Mouse (Mus musculus) kidney, postnatal 0 days (tissue): ENCODE measurements around the gene Mef2c. TPM values are rescaled to one million over a fixed set of nuclear protein-coding genes. Genes with fewer than 3 reads are reported as not detected.

Experiments used
- ATAC-seq: fragments of 200-750 bp; cut with Nextera tagmentation; replicated peaks from 2 replicates; pipeline ENCODE4 v1.8.0; 2017; ENCODE audit warnings: low read depth, moderate number of reproducible peaks, moderate TSS enrichment, moderate library complexity; ENCODE audit not compliant: low FRiP score
- DNase-seq: peaks from one replicate; pipeline ENCODE4 v3.0.0-alpha.2; 2016; ENCODE audit warnings: low spot score
- H3K27ac ChIP-seq: fragments of 300-500 bp; sonication (generic); 2 replicates; pipeline ENCODE4 v1.5.1; 2014; ENCODE audit warnings: mild to moderate bottlenecking
- H3K27me3 ChIP-seq: fragments of 300-500 bp; sonication (generic); 2 replicates; pipeline ENCODE4 v1.6.1; 2014; ENCODE audit warnings: low read length, mixed read lengths; ENCODE audit not compliant: insufficient read depth
- H3K36me3 ChIP-seq: fragments of 300-500 bp; sonication (generic); 2 replicates; pipeline ENCODE4 v1.6.1; 2014; ENCODE audit warnings: low read length, mixed read lengths; ENCODE audit not compliant: insufficient read depth
- H3K4me1 ChIP-seq: fragments of 300-500 bp; sonication (generic); replicated peaks from 2 replicates; pipeline ENCODE4 v1.6.1; 2014; ENCODE audit warnings: antibody characterized with exemption, low read length, mixed read lengths; ENCODE audit not compliant: insufficient read depth
- H3K4me2 ChIP-seq: fragments of 300-500 bp; sonication (generic); 2 replicates; pipeline ENCODE4 v1.6.1; 2014; ENCODE audit warnings: mild to moderate bottlenecking, low read length, moderate library complexity, mixed read lengths
- H3K4me3 ChIP-seq: fragments of 300-500 bp; sonication (generic); replicated peaks from 2 replicates; pipeline ENCODE4 v1.5.1; 2014; ENCODE audit warnings: low read depth, low read length
- H3K9ac ChIP-seq: fragments of 300-500 bp; sonication (generic); 2 replicates; pipeline ENCODE4 v1.6.1; 2014; ENCODE audit warnings: low read depth, low read length
- H3K9me3 ChIP-seq: fragments of 300-500 bp; sonication (generic); replicated peaks from 2 replicates; pipeline ENCODE4 v1.6.1; 2016; ENCODE audit warnings: low read length, inconsistent platforms, mixed read lengths
- CTCF ChIP-seq: IDR thresholded peaks from 2 replicates; pipeline ENCODE4 v1.5.1; 2016; ENCODE audit warnings: antibody characterized with exemption, low read depth, mild to moderate bottlenecking, moderate library complexity
- WGBS: fragments of 180-500 bp; shearing (Covaris S2); extraction: QIAGEN DNeasy Blood & Tissue Kit; methylation state at CpG from one replicate; pipeline ENCODE4 v1.1.7; 2014; 5-methylcytosine and 5-hydroxymethylcytosine counted together
- polyA plus RNA-seq: library from polyadenylated mRNA; unstranded; fragments of >200 nt; fragmentation: Nextera tagmentation; extraction: Ambion mirVana; gene quantifications from 2 replicates; pipeline ENCODE4 v1.2.1, GENCODE M21; 2015

The Mef2c gene
- polyA plus RNA-seq, 1 experiment from 2014 or later, result 51.8 TPM

GRCm38 (mm10) chr13:83660722-83661121, 156.9 kb downstream of the Mef2c start:
- ATAC-seq, result no peak

GRCm38 (mm10) chr13:83661166-83661565, 157.3 kb downstream of the Mef2c start:
- H3K9me3 ChIP-seq, result no peaks in the 10 kb centered on the region
- H3K4me2 ChIP-seq, result no peak overlapping the region
- H3K27me3 ChIP-seq, result no peaks in the 10 kb centered on the region
- H3K9ac ChIP-seq, result no peak overlapping the region
- no peak overlapping the region for H3K27ac ChIP-seq
- no peak for TF ChIP-seq CTCF
- H3K4me3 ChIP-seq, result no peak overlapping the region
- H3K36me3 ChIP-seq, result no peaks in the 10 kb centered on the region
- ATAC-seq, result no peak
- no peak for DNase-seq
- no peaks in the 10 kb centered on the region for H3K4me1 ChIP-seq
- 74% methylated on average over 7 of the region's 7 CpGs for WGBS

More at GRCm38 (mm10) chr13:83660722-83661121, 156.9 kb downstream of the Mef2c start:
- TF ChIP-seq CTCF, result peak; percentile 49
- WGBS, result 67% methylated on average over 8 of the region's 8 CpGs
- Histone ChIP-seq H3K4me3 (no peak overlapping the region), H3K27ac (no peak overlapping the region), H3K9ac (no peak overlapping the region), H3K36me3 (no peaks in the 10 kb centered on the region), H3K4me2 (no peak overlapping the region), H3K9me3 (no peaks in the 10 kb centered on the region), H3K4me1 (no peaks in the 10 kb centered on the region), H3K27me3 (no peaks in the 10 kb centered on the region)
- DNase-seq, result peak; percentile 39

DNA sequence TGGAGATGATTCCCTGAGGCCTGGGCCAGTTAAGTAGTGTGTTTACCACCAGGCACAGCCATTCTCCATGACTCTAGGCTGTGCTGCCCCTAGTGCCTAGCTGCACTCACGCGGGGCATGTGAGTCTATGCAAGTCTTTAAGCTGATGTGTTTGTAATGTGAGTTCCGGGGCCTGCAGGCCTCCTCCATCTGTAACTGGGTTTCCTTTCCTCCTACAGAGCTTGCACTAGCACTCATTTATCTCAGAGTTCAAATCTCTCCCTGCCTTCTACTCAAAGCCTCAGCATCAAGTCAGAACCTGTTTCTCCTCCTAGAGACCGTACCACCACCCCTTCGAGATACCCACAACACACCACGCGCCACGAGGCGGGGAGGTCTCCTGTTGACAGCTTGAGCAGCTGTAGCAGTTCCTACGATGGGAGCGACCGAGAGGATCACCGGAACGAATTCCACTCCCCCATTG, 158.3 kb downstream of the Mef2c start:
- DNase-seq (no peak), ATAC-seq (no peak)
- no peak for TF ChIP-seq CTCF
- 63% methylated on average over 14 of the region's 14 CpGs for WGBS
- H3K4me2 ChIP-seq, result no peak overlapping the region
- no peak overlapping the region for H3K4me3 ChIP-seq
- H3K9me3 ChIP-seq, result no peaks in the 10 kb centered on the region
- H3K36me3 ChIP-seq, result no peaks in the 10 kb centered on the region
- H3K9ac ChIP-seq, result no peak overlapping the region
- H3K27ac ChIP-seq, result no peak overlapping the region
- H3K27me3 ChIP-seq, result no peaks in the 10 kb centered on the region
- H3K4me1 ChIP-seq, result no peaks in the 10 kb centered on the region

- H3K36me3 ChIP-seq, result no peaks in the 10 kb centered on the region
- no peaks in the 10 kb centered on the region for H3K9me3 ChIP-seq
- H3K4me1 ChIP-seq, result no peaks in the 10 kb centered on the region
- no peaks in the 10 kb centered on the region for H3K27me3 ChIP-seq
- H3K27ac ChIP-seq, result no peak overlapping the region
- no peak overlapping the region for H3K4me2 ChIP-seq
- ATAC-seq, result no peak
- 92% methylated on average over 7 of the region's 7 CpGs for WGBS
- no peak overlapping the region for H3K9ac ChIP-seq
- no peak for DNase-seq
- H3K4me3 ChIP-seq, result no peak overlapping the region
- no peak for TF ChIP-seq CTCF
Observed at GRCm38 (mm10) chr13:83666179-83666578, 162.3 kb downstream of the Mef2c start.

- whole genome bisulfite sequencing, result 77% methylated on average over 3 of the region's 3 CpGs
- no peak for TF ChIP-seq CTCF
- Histone ChIP-seq H3K9me3 (no peaks in the 10 kb centered on the region), H3K27me3 (no peaks in the 10 kb centered on the region), H3K9ac (no peak overlapping the region), H3K4me1 (no peaks in the 10 kb centered on the region), H3K27ac (no peak overlapping the region), H3K36me3 (no peaks in the 10 kb centered on the region), H3K4me2 (no peak overlapping the region), H3K4me3 (no peak overlapping the region)
- ATAC-seq, result no peak
- no peak for DNase-seq
Observed at GRCm38 (mm10) chr13:83667051-83667450, 163.2 kb downstream of the Mef2c start.

GRCm38 (mm10) chr13:83707611-83708010, 203.8 kb downstream of the Mef2c start:
- WGBS, result 79% methylated on average over 2 of the region's 2 CpGs
- TF ChIP-seq CTCF, result no peak
- DNase-seq (no peak), ATAC-seq (no peak)
- Histone ChIP-seq H3K4me1 (no peaks in the 10 kb centered on the region), H3K36me3 (no peaks in the 10 kb centered on the region), H3K27me3 (peaks cover 17% of the 10 kb centered on the region), H3K4me2 (no peak overlapping the region), H3K27ac (no peak overlapping the region), H3K9ac (no peak overlapping the region), H3K9me3 (no peaks in the 10 kb centered on the region), H3K4me3 (no peak overlapping the region)

GRCm38 (mm10) chr13:83712778-83713380, 209.0 kb downstream of the Mef2c start:
- TF ChIP-seq CTCF, result no peak
- DNase-seq (no peak), ATAC-seq (no peak)
- Histone ChIP-seq H3K4me2 (no peak overlapping the region), H3K9me3 (no peaks in the 10 kb centered on the region), H3K36me3 (no peaks in the 10 kb centered on the region), H3K27me3 (peaks cover 67% of the 10 kb centered on the region), H3K4me1 (0 out of 2 replicates have a peak, but pooled peaks cover 2% of the 10 kb centered on the region), H3K4me3 (no peak overlapping the region), H3K9ac (no peak overlapping the region), H3K27ac (no peak overlapping the region)
- WGBS, result 18% methylated on average over 5 of the region's 5 CpGs
